Mouse (Mus musculus) embryonic facial prominence, embryonic 10.5 days (tissue): ENCODE data around the gene Cblc. TPM values are rescaled to one million over a fixed set of nuclear protein-coding genes. Genes with fewer than 3 reads are reported as not detected.

ENCODE experiments used
- DNase-seq: peaks from one replicate; pipeline ENCODE4 v3.0.0-alpha.2; 2017; ENCODE audit warnings: low spot score
- H3K27ac ChIP-seq: fragments of 300-500 bp; sonication (generic); replicated peaks from 2 replicates; pipeline ENCODE4 v1.5.1; 2016; ENCODE audit warnings: mild to moderate bottlenecking
- H3K27me3 ChIP-seq: fragments of 300-500 bp; sonication (generic); replicated peaks from 2 replicates; pipeline ENCODE4 v1.6.1; 2016; ENCODE audit warnings: low read depth, mild to moderate bottlenecking; ENCODE audit not compliant: poor library complexity, severe bottlenecking
- H3K36me3 ChIP-seq: fragments of 300-500 bp; sonication (generic); replicated peaks from 2 replicates; pipeline ENCODE4 v1.6.1; 2016; ENCODE audit warnings: mild to moderate bottlenecking, moderate library complexity
- H3K4me1 ChIP-seq: fragments of 300-500 bp; sonication (generic); 2 replicates; pipeline ENCODE4 v1.6.1; 2016
- H3K4me3 ChIP-seq: fragments of 300-500 bp; sonication (generic); 2 replicates; pipeline ENCODE4 v1.5.1; 2016; ENCODE audit warnings: mild to moderate bottlenecking, moderate library complexity
- H3K9me3 ChIP-seq: fragments of 300-500 bp; sonication (generic); 2 replicates; pipeline ENCODE4 v1.6.1; 2016; ENCODE audit warnings: mild to moderate bottlenecking
- WGBS: fragments of 180-500 bp; shearing (Covaris S2); methylation state at CpG from one replicate; pipeline ENCODE4 v1.1.7; 2016; 5-methylcytosine and 5-hydroxymethylcytosine counted together
- polyA plus RNA-seq: library from polyadenylated mRNA; unstranded; fragments of >200 nt; fragmentation: Nextera tagmentation; extraction: Ambion mirVana; gene quantifications from 2 replicates; pipeline ENCODE4 v1.2.1, GENCODE M21; 2016

Cblc gene
- polyA plus RNA-seq, 1 experiment from 2014 or later = 1.9 TPM

DNA sequence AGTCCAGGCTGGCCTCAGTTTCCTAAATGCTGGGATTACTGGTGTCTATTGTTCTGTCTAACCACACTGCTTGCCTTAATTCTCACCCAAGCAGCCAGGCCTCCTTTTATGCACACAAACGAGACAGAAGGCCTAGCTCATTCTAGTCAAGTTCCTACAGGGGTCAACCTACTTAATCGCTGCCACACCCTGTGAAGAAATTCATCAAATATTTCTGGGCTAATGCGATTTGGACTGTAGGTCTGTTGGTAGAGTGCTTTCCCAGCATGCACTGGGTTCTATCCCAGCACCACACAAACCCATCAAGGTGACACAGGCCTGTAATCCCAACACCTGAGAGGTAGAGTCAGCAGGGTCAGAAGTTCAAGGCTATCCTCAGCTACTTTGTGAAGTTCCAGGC is 33.1 kb upstream of the Cblc start:
- Histone ChIP-seq H3K4me1 (peaks cover 17% of the 10 kb centered on the region), H3K4me3 (no peak overlapping the region), H3K9me3 (0 out of 2 replicates have a peak, but pooled peaks cover 2% of the 10 kb centered on the region), H3K36me3 (no peaks in the 10 kb centered on the region), H3K27me3 (peaks cover 15% of the 10 kb centered on the region; the same call in 1 of the 2 replicates), H3K27ac (no peak overlapping the region)
- DNase-seq = no peak
- 85% methylated on average over 3 of the region's 3 CpGs for WGBS

DNA sequence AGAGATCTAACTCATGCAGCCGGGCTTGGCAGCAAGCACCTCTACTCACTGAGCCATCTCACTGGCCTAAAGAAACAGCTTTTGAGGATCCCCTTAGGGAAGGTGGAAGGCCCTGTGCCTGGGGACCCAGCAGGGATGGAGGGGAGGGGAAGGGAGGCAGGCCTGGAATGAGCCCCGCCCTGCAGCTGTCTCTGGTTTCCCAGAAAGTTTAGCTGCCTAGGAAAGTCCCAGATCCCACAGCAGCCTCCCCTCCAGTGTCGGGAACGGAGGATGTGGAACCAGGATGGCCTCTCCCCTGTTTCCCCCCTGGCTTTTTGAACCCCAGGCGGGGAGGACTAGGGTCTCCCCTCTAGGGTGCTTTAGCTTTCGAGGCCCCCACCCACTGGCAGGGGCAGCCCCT is 30.1 kb upstream of the Cblc start:
- H3K4me1 ChIP-seq = peaks cover 43% of the 10 kb centered on the region
- no peak overlapping the region for H3K4me3 ChIP-seq
- H3K36me3 ChIP-seq = no peaks in the 10 kb centered on the region
- no peak for DNase-seq
- H3K27me3 ChIP-seq = peaks cover 44% of the 10 kb centered on the region
- no peak overlapping the region for H3K27ac ChIP-seq
- 0 out of 2 replicates have a peak, but pooled peaks cover 2% of the 10 kb centered on the region for H3K9me3 ChIP-seq
- 33% methylated on average over 6 of the region's 6 CpGs for WGBS

DNA sequence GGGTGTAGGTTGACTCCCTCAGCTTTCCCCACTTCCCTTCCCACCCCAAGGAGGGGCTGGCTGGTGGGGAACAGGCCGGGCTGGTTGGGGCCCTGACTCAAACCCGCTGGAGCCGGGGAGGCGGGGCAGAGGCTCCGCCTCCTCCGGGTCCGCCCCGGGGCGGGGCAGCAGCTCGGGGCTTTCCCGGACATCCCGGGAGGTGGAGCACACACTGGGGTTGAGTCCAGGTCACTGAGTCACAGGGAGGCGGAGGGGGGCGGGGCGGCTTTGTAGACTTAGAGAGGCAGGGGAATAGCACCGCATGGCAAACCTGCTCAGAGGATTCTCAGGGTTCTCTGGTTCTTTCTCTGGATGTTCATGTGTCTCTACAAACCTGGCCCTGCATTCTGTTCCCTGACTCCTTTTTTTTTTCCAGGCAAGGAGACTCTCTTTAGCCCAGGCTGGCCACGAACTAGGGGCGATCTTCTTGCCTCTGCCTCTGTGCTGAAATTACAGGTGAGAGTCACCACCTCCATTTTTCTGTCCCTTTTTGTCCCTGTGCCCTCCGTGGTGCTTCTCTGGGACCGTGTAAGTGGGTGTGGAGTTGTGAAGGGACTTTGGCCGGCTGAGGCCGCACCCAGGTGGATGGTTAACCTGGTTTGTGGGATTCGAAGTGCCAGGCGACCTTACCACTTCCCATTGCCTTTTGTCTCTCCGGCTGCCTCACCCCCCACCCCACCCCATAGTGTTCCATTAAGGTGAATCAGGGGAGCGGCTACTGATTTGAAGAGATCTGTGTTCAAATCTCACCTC is 27.8 kb upstream of the Cblc start:
- Histone ChIP-seq H3K9me3 (0 out of 2 replicates have a peak, but pooled peaks cover 11% of the 10 kb centered on the region), H3K27me3 (peaks cover 62% of the 10 kb centered on the region), H3K4me3 (peak overlapping the region; percentile 41)

DNA sequence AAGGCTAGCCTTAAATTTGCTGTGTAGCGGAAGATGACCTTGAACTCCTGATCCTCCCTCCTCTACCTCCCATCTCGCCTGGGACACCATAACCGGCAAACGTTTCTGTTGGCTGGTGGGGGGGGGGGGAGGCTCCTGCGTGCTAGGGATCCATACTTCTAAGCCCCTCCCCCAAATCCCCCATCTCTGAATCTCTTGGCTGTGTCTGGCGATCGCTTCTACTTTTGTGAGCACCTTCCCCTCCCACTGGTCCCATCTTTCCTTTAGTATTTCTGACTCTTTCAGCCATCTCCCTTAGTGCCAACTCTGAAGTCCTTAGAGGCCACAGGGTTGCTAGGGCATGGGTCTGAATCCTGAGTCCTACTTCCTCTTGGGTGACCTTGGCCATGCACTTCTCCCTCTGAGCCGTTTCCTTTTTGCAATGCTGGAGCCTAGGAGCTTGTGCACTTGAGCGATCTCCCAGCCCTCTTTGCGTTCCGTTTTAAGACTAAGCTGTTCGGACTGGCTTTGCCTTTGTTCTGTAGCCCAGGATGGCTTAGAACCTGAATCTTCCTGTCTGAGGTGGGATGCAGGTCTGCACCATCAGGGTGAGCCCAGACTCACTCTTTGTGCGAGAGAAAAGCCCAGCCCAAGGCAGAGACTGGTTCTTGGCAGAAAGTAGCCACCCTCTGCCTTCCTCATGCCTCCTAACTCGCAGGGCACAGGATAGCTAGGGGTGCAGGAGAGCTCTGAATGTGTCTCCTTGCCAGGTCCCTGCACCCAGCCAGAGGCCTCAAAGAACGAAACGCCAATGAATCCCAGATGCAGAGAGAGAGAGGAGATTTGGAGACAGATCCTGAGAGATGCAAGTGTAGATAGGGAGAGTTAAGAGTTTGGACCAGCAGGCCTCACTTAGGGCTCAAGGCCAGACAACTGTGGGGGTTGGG is 26.9 kb upstream of the Cblc start:
- no peaks in the 10 kb centered on the region for H3K36me3 ChIP-seq
- H3K27me3 ChIP-seq = peaks cover 70% of the 10 kb centered on the region
- WGBS = 22% methylated on average over 16 of the region's 16 CpGs
- H3K9me3 ChIP-seq = 0 out of 2 replicates have a peak, but pooled peaks cover 11% of the 10 kb centered on the region
- DNase-seq = no peak
- peak overlapping the region; percentile 59 for H3K4me3 ChIP-seq
- H3K27ac ChIP-seq = peak overlapping the region; percentile 81
- peaks cover 35% of the 10 kb centered on the region for H3K4me1 ChIP-seq

More for the DNA sequence above, 27.8 kb upstream of the Cblc start:
- Histone ChIP-seq H3K4me1 (peaks cover 35% of the 10 kb centered on the region), H3K36me3 (no peaks in the 10 kb centered on the region), H3K27ac (peak overlapping the region; percentile 81)
- DNase-seq = peak; percentile 91
- WGBS = 23% methylated on average over 26 of the region's 26 CpGs

DNA sequence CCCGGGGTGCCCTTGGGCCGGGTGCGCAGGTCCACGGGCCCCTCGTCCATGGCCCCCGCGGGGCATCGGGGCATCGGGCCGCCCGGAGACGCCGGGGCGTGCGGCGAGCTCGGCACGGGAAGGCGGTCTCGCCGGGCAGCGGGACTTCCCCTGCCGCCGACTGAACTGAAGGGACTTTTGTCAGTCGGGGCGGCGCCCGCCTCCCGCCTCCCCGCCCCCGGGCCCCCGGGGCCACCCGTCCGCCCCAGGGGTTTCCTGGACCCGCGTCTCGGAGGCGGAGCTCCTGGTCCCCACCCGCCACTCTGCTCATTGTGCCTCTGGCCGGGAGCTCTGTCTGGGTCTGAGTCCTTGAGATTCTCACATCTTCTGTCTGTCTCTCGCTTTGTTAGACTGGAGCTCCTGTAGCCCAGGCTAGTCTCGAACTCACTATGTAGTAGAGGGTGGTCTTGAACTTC is 26.0 kb upstream of the Cblc start, which contains the start of gene Bcl3:
Bcl3 (minus strand) TSS at position 167 of the 455 bp plus-strand sequence.
- H3K9me3 ChIP-seq = 0 out of 2 replicates have a peak, but pooled peaks cover 11% of the 10 kb centered on the region
- peak within 1 kb of the TSS; percentile 59 for H3K4me3 ChIP-seq
- peaks cover 40% of the 10 kb centered on the region for H3K4me1 ChIP-seq
- H3K36me3 ChIP-seq = no peaks in the 10 kb centered on the region
- peaks cover 79% of the 10 kb centered on the region for H3K27me3 ChIP-seq
- DNase-seq = peak; percentile 53
- 2% methylated on average over 42 of the region's 42 CpGs for WGBS
- peak within 1 kb of the TSS; percentile 81 for H3K27ac ChIP-seq

DNA sequence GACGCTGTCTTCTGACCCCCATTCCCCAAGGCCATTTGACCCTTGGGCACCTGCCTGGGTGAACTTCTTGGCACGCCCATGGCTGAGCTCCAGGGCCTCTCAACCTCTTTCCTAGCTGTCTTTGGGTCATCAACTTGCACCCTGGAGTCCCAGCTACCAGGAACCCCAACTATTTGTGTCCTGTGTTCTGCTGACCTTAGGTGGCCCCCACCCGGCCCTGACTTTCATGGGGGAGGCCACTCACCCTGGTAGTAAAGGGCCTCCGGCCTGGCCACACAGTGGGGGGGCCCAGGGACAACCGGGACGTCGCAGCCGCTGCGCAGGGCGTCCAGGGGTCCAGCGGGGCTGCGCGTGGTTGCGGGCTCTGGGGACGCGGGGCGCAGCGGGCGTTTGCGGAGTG is 25.6 kb upstream of the Cblc start:
- DNase-seq = no peak
- 4% methylated on average over 20 of the region's 20 CpGs for WGBS
- peak overlapping the region; percentile 79 for H3K27ac ChIP-seq
- peaks cover 44% of the 10 kb centered on the region for H3K4me1 ChIP-seq
- no peaks in the 10 kb centered on the region for H3K36me3 ChIP-seq
- peaks cover 83% of the 10 kb centered on the region for H3K27me3 ChIP-seq
- peak overlapping the region; percentile 59 for H3K4me3 ChIP-seq
- H3K9me3 ChIP-seq = 0 out of 2 replicates have a peak, but pooled peaks cover 11% of the 10 kb centered on the region

GRCm38 (mm10) chr7:19821633-19822032 is 25.0 kb upstream of the Cblc start:
- Histone ChIP-seq H3K4me3 (no peak overlapping the region), H3K27ac (no peak overlapping the region), H3K36me3 (no peaks in the 10 kb centered on the region), H3K27me3 (peaks cover 86% of the 10 kb centered on the region), H3K4me1 (peaks cover 45% of the 10 kb centered on the region), H3K9me3 (0 out of 2 replicates have a peak, but pooled peaks cover 11% of the 10 kb centered on the region)
- DNase-seq = no peak
- WGBS = 56% methylated on average over 7 of the region's 7 CpGs

DNA sequence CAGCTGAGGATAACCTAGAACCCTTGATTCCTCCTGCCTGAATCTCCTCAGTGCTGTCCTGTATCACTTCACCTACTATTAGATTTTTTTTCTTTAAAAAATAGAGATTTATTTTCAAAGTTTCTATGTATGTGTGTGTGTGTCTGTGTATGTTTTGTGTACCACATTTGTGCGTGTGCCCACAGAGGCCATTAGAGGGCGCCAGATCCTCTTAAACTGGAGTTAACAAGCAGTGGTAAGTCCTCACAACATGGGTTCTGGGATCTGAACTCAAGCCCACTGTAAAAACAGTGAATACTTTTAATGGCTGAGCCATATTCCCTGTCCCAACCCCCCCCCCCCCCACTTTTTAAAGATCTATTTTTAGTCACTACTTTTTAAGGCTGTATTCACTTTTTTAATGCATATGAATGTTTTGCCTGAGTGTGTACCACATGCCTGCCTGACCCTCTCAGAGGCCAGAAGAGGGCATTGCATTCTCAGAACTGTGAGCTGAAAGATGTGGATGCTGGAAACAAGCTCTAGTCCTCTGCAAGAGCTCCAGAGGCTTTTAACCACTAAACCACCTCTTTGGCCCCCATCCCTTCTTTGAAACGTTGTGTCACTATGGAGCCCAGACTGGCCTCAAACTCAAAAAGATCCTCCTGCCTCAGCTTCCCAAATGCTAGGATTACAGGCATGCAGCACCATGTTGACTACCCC is 23.9 kb upstream of the Cblc start:
- no peak for DNase-seq
- Histone ChIP-seq H3K36me3 (no peaks in the 10 kb centered on the region), H3K27ac (no peak overlapping the region), H3K9me3 (0 out of 2 replicates have a peak, but pooled peaks cover 12% of the 10 kb centered on the region), H3K4me1 (peaks cover 54% of the 10 kb centered on the region), H3K4me3 (no peak overlapping the region), H3K27me3 (peaks cover 93% of the 10 kb centered on the region)
- 70% methylated on average over 3 of the region's 3 CpGs for WGBS

- H3K27ac ChIP-seq = no peak overlapping the region
- peaks cover 46% of the 10 kb centered on the region for H3K4me1 ChIP-seq
- H3K27me3 ChIP-seq = peaks cover 99% of the 10 kb centered on the region
- no peaks in the 10 kb centered on the region for H3K36me3 ChIP-seq
- WGBS = 86% methylated on average over 7 of the region's 7 CpGs
- no peak for DNase-seq
- 0 out of 2 replicates have a peak, but pooled peaks cover 13% of the 10 kb centered on the region for H3K9me3 ChIP-seq
- H3K4me3 ChIP-seq = no peak overlapping the region
Measured at GRCm38 (mm10) chr7:19818875-19819274, 22.3 kb upstream of the Cblc start.

DNA sequence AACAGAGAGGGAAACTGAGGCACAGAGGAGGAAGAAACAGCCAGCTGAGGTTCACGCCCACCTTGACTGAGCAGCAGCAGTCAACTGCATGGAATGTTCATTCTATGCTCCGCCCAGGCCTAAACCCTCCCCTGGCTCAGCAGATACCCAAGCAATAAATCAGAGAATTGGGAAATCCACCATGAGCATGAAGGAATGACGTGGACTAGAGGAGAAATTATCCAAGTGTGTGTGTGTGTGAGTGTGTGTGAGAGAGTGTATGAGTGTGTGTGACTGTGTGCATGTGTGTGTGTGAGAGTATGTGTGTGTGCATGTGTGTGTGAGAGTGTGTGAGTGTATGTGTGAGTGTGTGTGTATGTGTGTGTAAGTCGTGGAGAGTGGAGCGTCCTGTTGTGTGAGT is 21.8 kb upstream of the Cblc start:
- Histone ChIP-seq H3K4me3 (no peak overlapping the region), H3K4me1 (peaks cover 42% of the 10 kb centered on the region), H3K27ac (no peak overlapping the region), H3K27me3 (peaks cover 99% of the 10 kb centered on the region), H3K36me3 (no peaks in the 10 kb centered on the region), H3K9me3 (0 out of 2 replicates have a peak, but pooled peaks cover 13% of the 10 kb centered on the region)
- WGBS = 87% methylated on average over 5 of the region's 5 CpGs
- DNase-seq = no peak

DNA sequence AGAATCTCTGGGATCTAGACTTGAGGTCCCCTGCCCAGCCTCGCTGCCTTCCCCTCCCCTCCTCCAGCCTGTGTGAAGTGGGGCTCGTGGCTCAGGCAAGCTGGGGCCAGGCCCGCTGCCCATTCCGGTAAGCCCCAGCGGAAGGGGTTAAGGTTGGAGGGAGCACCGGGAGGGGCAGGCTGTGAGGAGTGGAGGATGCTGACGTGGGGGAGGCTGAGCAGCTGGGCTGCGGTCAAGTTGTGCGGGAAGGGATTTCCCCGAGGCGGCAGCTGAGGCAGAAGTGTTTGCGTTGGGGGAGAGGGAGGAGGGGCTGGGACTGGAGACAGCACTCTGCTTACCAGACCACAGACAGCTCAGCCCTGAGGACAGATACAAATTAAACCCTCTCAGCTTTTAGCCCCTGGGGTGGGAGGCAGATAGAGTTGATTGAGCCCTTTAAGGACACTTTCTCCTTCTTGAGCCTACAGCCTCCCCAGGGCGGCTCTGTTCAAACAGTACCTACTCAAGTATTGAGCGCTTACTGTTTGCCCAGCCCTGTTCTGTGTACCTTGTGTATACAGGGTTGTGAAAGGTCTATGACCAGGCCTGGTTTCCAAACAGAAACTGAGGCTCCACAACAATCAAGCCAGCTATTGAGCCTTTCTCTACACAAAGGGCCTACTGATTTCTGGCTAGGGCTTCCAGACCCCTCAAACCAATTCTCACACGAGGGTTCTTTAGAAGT is 20.9 kb upstream of the Cblc start:
- 4% methylated on average over 15 of the region's 15 CpGs for WGBS

More for the DNA sequence above, 20.9 kb upstream of the Cblc start:
- peak; percentile 72 for DNase-seq
- peaks cover 33% of the 10 kb centered on the region for H3K4me1 ChIP-seq
- peak overlapping the region; percentile 59 for H3K27ac ChIP-seq
- H3K27me3 ChIP-seq = peaks cover 99% of the 10 kb centered on the region
- H3K36me3 ChIP-seq = no peaks in the 10 kb centered on the region
- 0 out of 2 replicates have a peak, but pooled peaks cover 13% of the 10 kb centered on the region for H3K9me3 ChIP-seq
- peak overlapping the region; percentile 58 for H3K4me3 ChIP-seq
